Mouse (Mus musculus): ENCODE data around the gene Adamts3.

Gene Adamts3

DNA sequence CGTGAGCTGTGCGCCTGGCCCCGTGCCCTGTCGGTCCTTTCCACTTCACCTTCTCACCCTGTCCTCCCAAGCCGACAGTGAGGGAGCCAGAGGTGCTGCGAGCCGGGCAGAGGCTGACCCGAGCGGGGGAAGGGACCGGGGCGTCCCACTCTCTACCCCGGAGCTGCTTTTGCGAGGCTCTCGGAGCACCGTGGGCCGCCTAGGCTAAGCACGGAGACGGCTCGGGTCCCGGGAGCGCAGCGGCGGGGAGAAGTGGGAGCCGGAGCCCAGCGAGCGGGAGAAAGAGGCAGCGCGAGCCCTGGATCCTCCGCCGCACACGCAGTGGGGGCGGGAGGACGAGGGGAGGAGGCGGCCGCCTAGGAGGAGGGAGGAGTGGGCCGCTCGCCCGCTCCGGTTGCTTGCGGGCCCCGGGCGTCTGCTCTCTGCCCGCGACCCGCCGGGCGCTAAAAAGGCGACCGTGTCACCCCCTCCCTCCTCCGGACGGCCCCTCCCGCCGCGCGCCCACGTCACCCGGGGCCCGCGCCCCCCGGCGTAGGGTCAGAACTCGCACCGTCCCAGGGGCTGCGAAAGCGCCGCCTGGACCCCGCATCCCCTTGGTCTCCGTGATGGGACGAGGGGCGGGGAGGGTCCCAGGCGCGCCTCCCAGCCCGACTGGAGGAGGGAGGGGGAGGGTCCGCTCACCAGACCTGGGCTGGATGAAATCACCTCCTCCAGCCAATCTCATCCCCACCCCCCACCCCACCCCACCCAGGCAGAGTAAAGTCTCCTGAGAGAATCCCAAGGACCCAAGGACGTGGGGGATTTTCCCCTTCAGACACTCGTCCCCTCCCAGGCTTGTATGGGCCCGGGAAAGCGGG is at the start of gene Adamts3:
Adamts3 (minus strand) TSS at position 284 of the 857 bp plus-strand sequence.
- in situ Hi-C loops (cut with MboI; ENCODE audit: low pct_unique_long_range_greater_than_20kb in 1 of 2, low sequenced_read_pairs in 2 of 2, unreplicated experiment in 1 of 2): no loop called here

GRCm38 (mm10) chr5:89931511-89931910 is 48.4 kb upstream of the Adamts3 start:
- in situ Hi-C loops (cut with MboI; ENCODE audit: low pct_unique_long_range_greater_than_20kb in 1 of 2, low sequenced_read_pairs in 2 of 2, unreplicated experiment in 1 of 2): no loop called here

- in situ Hi-C loops (cut with MboI; ENCODE audit: low pct_unique_long_range_greater_than_20kb in 1 of 2, low sequenced_read_pairs in 2 of 2, unreplicated experiment in 1 of 2): no loop called here
Observed at GRCm38 (mm10) chr5:89912359-89912758, 29.2 kb upstream of the Adamts3 start.

DNA sequence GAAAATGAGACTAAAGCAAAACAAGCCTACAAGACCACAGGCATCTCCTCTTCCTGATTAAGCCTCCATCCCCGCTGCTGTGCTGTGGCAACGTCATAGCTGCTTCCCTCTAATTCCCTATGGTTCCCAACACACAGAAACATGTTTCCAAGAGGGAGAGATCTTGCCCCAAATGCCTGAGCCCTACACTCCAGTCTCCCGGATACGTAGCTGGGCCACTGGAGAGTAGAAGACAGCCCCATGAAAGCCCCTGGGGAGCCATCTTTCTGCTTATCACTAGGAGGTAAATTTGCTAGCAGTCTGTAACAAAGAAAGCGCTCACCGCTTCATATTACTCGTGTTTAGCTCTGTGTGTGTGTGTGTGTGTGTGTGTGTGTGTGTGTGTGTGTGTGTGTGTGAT is 28.8 kb upstream of the Adamts3 start:
- in situ Hi-C loops (cut with MboI; ENCODE audit: low pct_unique_long_range_greater_than_20kb in 1 of 2, low sequenced_read_pairs in 2 of 2, unreplicated experiment in 1 of 2): no loop called here

DNA sequence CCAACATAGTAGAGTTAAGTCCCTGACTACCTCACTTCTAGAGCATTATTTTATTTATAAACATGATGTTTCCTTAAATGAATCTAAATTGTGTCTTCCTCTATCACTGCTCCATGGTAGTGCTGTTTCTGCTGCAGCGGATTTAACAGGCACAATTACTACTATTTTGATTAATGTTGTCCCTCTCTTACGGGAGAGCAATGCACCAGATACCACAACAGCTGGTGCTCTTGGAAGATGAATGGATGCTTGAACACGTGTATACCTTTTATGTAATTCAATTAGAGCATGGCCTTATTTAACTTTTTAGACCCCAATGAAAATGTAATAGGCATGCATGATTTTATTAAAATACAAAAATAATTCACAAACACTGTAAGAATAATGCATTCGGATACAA is 28.4 kb upstream of the Adamts3 start:
- in situ Hi-C loops (cut with MboI; ENCODE audit: low pct_unique_long_range_greater_than_20kb in 1 of 2, low sequenced_read_pairs in 2 of 2, unreplicated experiment in 1 of 2): no loop called here

DNA sequence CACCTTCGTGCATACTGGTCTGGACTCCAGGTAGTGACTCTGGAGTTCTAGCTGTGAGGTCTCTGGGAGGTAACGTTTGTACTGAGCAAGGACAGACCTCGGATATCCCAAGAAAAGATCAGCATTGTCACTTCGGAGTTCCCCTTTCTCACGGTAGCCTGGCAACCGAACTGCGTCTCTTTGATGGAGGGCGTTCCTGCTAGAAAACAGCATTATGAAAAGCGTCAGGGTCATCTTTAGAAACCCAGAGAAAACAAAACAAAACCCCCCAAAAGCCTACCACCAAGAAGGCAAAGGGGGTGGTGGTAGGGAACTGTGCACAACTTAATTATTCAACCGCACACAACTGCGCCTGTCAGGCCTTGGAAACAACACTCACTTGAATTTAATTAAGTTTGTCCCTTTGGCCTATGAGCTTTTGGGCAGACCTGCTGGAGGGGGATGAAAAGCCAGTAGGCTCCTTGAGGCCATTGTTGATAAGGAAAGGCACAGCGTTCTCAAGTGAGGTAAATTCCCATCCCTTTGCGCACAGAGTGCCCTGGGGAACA is 23.8 kb upstream of the Adamts3 start:
- in situ Hi-C loops (cut with MboI; ENCODE audit: low pct_unique_long_range_greater_than_20kb in 1 of 2, low sequenced_read_pairs in 2 of 2, unreplicated experiment in 1 of 2): no loop called here

DNA sequence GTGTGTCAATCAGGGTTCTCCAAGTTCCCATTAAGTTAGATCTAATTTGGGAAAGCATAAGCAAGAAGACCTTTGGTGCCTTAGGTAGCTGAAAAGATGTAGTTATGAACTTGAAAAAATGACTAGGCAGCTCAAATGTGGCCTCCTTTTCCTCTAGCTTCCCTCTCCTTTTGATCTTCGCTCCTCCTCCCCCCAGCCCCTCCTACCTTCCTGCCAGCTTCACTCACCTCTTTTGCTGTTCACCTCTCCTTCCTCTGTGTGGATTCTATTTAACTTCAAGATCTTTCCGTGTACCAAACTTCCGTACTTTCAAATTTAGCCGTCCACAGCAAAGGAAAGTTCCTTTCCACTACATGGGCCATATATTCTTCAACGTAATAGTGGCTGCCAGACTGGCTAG is 17.9 kb upstream of the Adamts3 start:
- in situ Hi-C loops (cut with MboI; ENCODE audit: low pct_unique_long_range_greater_than_20kb in 1 of 2, low sequenced_read_pairs in 2 of 2, unreplicated experiment in 1 of 2): no loop called here

DNA sequence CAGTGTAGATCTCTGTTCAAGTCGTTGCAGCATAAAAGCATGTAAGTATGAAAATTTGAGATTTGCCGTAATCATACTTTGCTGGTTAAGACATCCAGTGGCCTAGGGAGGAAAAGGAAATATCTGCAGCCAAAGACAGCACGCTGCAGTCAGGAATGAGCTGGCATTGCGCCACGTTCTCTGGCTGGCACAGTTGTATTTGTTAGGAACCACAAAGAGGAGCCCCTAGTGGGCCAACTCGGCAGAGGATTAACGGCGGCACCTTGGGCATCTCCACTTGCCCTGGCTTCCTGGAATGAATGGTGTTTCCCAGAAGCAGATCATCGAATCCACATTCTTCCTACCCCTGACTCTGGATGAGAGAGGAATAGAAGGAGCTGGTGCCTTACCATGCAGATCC is 14.4 kb upstream of the Adamts3 start:
- in situ Hi-C loops (cut with MboI; ENCODE audit: low pct_unique_long_range_greater_than_20kb in 1 of 2, low sequenced_read_pairs in 2 of 2, unreplicated experiment in 1 of 2): no loop called here

DNA sequence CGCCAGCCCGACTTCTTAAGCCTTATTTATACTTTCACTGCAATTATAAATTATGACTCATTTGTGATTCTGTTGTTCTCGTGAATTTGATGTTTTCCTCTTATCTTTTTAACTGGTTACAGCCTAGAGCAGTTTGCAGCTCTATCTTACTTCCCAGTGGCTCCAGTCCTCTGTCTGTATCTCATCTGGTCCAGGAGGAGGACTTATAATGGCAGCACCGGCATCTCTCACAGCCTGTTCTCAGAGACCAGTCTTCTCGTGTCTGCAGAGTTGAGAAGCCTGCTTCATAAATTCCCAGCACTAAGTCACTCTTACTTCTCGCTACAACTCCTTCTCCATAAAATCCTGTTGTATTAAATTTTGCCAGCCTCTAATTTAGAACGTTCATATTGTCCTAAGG is 12.4 kb upstream of the Adamts3 start:
- in situ Hi-C loops (cut with MboI; ENCODE audit: low pct_unique_long_range_greater_than_20kb in 1 of 2, low sequenced_read_pairs in 2 of 2, unreplicated experiment in 1 of 2): no loop called here

DNA sequence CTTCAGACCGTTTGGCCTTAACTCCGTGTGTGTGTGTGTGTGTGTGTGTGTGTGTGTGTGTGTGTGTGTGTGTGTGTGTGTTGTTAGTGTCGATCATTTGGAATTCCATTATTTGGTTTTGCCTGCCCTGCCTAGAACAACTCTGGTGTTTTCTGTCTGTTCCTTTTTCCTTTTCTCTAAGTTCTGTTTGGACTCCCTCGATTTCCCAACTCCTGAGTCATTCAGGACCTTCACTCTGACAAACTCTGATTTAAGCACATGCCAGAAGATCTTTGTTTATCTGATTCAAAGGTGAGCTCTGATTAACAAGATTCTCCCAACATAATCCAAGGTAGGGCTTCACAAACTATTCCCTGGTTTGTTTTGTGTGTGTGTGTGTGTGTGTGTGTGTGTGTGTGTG is 1.9 kb upstream of the Adamts3 start:
- in situ Hi-C loops (cut with MboI; ENCODE audit: low pct_unique_long_range_greater_than_20kb in 1 of 2, low sequenced_read_pairs in 2 of 2, unreplicated experiment in 1 of 2): no loop called here

DNA sequence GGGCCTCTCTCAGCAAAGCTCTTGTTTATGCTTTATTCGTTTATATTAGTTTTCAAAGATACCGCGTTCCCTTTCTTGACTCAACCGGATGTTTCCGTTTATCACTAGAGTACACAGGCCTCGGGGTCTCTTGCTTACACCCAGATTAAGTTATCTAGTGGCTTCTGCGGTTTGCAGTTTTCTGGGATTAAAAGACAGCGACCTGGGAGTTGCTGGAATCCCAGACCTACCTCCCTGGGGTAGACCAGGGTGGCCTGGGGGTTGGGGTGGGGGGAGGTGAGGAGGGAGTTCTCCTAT is 722 bp upstream of the Adamts3 start:
- in situ Hi-C loops (cut with MboI; ENCODE audit: low pct_unique_long_range_greater_than_20kb in 1 of 2, low sequenced_read_pairs in 2 of 2, unreplicated experiment in 1 of 2): no loop called here

- in situ Hi-C loops (cut with MboI; ENCODE audit: low pct_unique_long_range_greater_than_20kb in 1 of 2, low sequenced_read_pairs in 2 of 2, unreplicated experiment in 1 of 2): no loop called here
Observed at GRCm38 (mm10) chr5:89882091-89882734, 921 bp downstream of the Adamts3 start.

DNA sequence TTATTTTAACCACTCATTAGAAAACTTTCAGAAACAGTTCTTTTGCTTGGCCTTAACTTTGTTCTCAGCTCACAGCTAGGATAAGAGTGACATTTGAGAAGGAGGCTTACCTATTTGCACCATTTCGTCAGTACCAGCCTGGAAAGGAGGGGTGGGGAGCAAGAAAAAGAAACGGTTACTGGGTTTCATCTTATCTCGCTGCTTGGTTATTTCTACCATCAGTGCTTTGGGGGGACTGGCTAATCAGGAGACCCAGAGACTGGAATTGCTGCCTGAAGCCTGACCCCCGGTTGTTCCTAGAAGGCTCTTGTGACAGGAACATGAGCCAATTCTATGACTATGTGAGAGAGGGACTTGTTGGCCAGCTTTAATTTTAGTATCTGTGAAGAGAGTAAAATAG is 1.7 kb downstream of the Adamts3 start:
- in situ Hi-C loops (cut with MboI; ENCODE audit: low pct_unique_long_range_greater_than_20kb in 1 of 2, low sequenced_read_pairs in 2 of 2, unreplicated experiment in 1 of 2): no loop called here

DNA sequence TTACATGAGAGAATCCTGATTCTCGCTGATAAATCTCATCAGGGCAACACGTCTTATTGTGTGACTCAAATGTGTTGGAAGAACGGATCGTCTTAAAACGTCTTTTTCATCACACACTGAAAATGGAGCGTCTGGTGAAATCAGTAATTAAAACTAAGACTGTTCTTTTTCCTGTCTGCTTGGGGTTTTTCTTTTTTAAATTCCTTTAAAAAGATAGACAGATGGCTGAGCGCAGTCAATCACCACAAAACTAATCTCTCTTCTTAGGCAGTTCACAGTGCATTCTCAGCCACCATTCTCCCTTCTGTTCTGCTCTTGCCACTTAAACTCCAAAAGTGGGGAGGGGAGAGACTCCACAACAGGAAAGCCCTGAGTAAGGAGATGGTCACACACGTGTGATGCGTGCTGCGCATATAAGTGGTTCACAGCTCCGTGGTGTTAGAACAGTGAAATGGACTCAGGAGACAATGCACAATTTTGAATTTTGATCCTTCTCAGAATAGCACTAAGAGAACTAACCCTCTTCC is 4.2 kb downstream of the Adamts3 start:
- in situ Hi-C loops (cut with MboI; ENCODE audit: low pct_unique_long_range_greater_than_20kb in 1 of 2, low sequenced_read_pairs in 2 of 2, unreplicated experiment in 1 of 2): no loop called here

DNA sequence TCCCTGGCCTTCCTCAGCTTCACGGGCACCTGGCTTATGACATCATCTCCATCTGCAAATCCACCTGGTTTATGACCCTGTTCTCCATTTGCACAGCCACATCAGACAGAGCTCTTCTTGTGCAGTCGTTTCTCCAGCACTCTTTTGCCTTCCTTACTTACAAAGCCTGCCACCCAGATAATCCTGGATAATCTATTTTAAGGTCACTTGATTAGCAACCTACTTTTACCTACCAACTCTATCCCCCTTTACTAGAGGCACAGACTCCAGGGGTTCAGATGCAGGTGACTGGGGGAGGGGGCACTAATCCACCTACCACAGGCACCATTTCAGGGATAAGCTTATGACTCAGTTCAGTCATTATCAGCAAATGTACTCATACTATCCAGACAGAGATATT is 10.5 kb downstream of the Adamts3 start:
- in situ Hi-C loops (cut with MboI; ENCODE audit: low pct_unique_long_range_greater_than_20kb in 1 of 2, low sequenced_read_pairs in 2 of 2, unreplicated experiment in 1 of 2): no loop called here

- in situ Hi-C loops (cut with MboI; ENCODE audit: low pct_unique_long_range_greater_than_20kb in 1 of 2, low sequenced_read_pairs in 2 of 2, unreplicated experiment in 1 of 2): no loop called here
Observed at GRCm38 (mm10) chr5:89859603-89860002, 23.5 kb downstream of the Adamts3 start.

DNA sequence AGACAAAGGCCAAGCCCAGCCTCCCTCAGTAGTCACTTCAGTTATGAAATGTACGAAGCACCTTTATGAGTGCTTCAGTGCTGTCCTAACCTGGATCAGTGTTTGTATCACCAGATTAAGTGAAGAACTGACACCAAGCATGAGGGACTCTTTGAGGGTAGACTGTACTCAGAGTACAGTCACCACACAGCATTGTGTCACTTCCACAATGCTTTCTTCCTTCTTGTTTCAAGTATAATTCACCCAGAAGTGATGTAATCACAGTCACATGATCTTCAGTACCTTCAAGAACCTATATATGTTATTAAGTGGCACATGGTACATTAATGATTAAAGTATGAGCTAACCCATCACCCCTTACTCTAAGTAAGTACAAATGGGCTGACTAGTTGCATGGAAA is 24.3 kb downstream of the Adamts3 start:
- in situ Hi-C loops (cut with MboI; ENCODE audit: low pct_unique_long_range_greater_than_20kb in 1 of 2, low sequenced_read_pairs in 2 of 2, unreplicated experiment in 1 of 2): no loop called here

GRCm38 (mm10) chr5:89846551-89846950 is 36.6 kb downstream of the Adamts3 start:
- in situ Hi-C loops (cut with MboI; ENCODE audit: low pct_unique_long_range_greater_than_20kb in 1 of 2, low sequenced_read_pairs in 2 of 2, unreplicated experiment in 1 of 2): loop anchor here in 1 of 2 experiments (25.0 kb wide), 1 partner anchor 341 kb away; no protein-coding TSS in a partner anchor

DNA sequence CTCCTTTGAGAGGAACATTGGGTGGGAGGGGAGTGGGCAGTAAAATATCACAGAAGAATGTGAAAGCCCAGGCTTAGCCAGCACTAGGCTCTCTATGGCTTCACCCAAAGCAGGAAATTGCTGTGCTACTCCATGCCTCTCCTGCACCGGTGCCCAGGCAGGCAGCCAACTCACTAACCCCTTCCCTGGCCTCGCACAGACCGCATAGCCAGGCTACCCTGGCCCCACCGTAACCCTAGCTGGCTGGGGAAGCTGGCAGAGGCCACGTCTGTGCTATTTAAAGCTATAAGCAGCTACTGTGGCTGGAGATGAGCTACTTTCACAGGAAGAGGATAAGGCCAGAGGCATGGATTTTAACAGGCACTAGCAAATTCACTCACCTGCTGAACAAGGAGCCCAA is 38.8 kb downstream of the Adamts3 start:
- in situ Hi-C loops (cut with MboI; ENCODE audit: low pct_unique_long_range_greater_than_20kb in 1 of 2, low sequenced_read_pairs in 2 of 2, unreplicated experiment in 1 of 2): loop anchor here in 1 of 2 experiments (25.0 kb wide), 1 partner anchor 343 kb away; no protein-coding TSS in a partner anchor

All from mouse embryonic stem cell (cell line).